ENCODE assay signal across 15 mouse cellular contexts in genomic region chr9:43754768-43755197, GRCm38 (mm10). TPM values are rescaled to one million over a fixed set of nuclear protein-coding genes. Genes with fewer than 3 reads are reported as not detected.
A peak's percentile ranks its signal among the peaks of the same experiment; 100 is the strongest.
DNase-seq lines count a peak whose midpoint lies in the region; ATAC-seq and TF ChIP-seq lines count a peak whose summit lies in the region.
"Had no signal": no experiment of that assay in that cellular context is flagged by ENCODE, and none has a peak within 500 bp of the region (broad histone marks: within the 10 kb centered on the region; RNA-seq: fewer than 3 reads in every experiment).

No protein-coding gene starts in this region.

- TF ChIP-seq POLR2A in kidney, adult 2 months (IDR thresholded peaks at IDR 0.05; ENCODE audit: low read depth, low read length) = no peak

- ATAC-seq in stomach, embryonic 15.5 days (ENCODE audit: insufficient read depth, low FRiP score, low read depth) = no peak
- ATAC-seq in stomach, postnatal 0 days (ENCODE audit: low FRiP score, low TSS enrichment) = no peak

- H3K4me1 ChIP-seq in kidney, adult 2 months (ENCODE audit: control insufficient read depth, insufficient read depth, low read length) = peaks cover 48% of the 10 kb centered on the region
- peaks cover 13% of the 10 kb centered on the region for H3K4me1 ChIP-seq in stomach, embryonic 15.5 days
- no peaks in the 10 kb centered on the region; the same call in 1 of the 2 replicates for H3K4me1 ChIP-seq in stomach, postnatal 0 days (replicated peaks; ENCODE audit: control insufficient read depth, insufficient read depth)

- H3K9ac ChIP-seq in stomach, embryonic 15.5 days = no peak overlapping the region
- H3K9ac ChIP-seq in stomach, postnatal 0 days (ENCODE audit: low read length) = no peak overlapping the region

- WGBS in kidney, adult 2 months = 64% methylated on average over 9 of the region's 9 CpGs
- 47% methylated on average over 9 of the region's 9 CpGs for WGBS in stomach, embryonic 15.5 days
- WGBS in stomach, postnatal 0 days = 59% methylated on average over 9 of the region's 9 CpGs

- H3K9me3 ChIP-seq in stomach, embryonic 15.5 days = no peaks in the 10 kb centered on the region
- H3K9me3 ChIP-seq in stomach, postnatal 0 days (ENCODE audit: control insufficient read depth, low read length) = no peaks in the 10 kb centered on the region
- H3K9me3 ChIP-seq: limb, embryonic 10.5 days had no signal

- no peaks in the 10 kb centered on the region for H3K27me3 ChIP-seq in kidney, adult 2 months (replicated peaks; ENCODE audit: control insufficient read depth, insufficient read depth, low read length)
- no peaks in the 10 kb centered on the region for H3K27me3 ChIP-seq in stomach, embryonic 15.5 days (replicated peaks)
- no peaks in the 10 kb centered on the region for H3K27me3 ChIP-seq in stomach, postnatal 0 days (ENCODE audit: control insufficient read depth, insufficient read depth, low read length)

- H3K4me3 ChIP-seq in kidney, adult 2 months (ENCODE audit: insufficient read depth, low read depth, low read length) = no peak overlapping the region
- H3K4me3 ChIP-seq in stomach, embryonic 15.5 days (replicated peaks) = no peak overlapping the region
- H3K4me3 ChIP-seq in stomach, postnatal 0 days (ENCODE audit: low read depth, low read length) = no peak overlapping the region
- H3K4me3 ChIP-seq: gastrocnemius, adult 2 months; limb, embryonic 10.5 days had no signal

- no peak overlapping the region for H3K4me2 ChIP-seq in stomach, embryonic 15.5 days
- no peak overlapping the region for H3K4me2 ChIP-seq in stomach, postnatal 0 days (replicated peaks; ENCODE audit: low read depth)

- DNase-seq in embryo, embryonic 9.5 days (ENCODE audit: extremely low spot score) = peak; percentile 34
- no peak for DNase-seq in embryo, embryonic 10.5 days (ENCODE audit: low spot score)
- DNase-seq in kidney, adult 2 months = no peak
- no peak for DNase-seq in kidney, postnatal 14 days
- no peak for DNase-seq in stomach, postnatal 0 days (ENCODE audit: low spot score)
- no peak for DNase-seq in ovary, adult 18-20 months (ENCODE audit: low spot score)
- no peak for DNase-seq in right cerebral cortex, postnatal 14 days
- DNase-seq: adrenal gland, postnatal 36 days; cerebellum, postnatal 36 days; gastrocnemius, adult 2 months; heart, postnatal 4 days; lung, adult 2 months; right cerebral cortex, adult 18-20 months had no signal

- TF ChIP-seq EP300 in stomach, postnatal 0 days (optimal IDR thresholded peaks at IDR 0.05) = no peak

- H3K27ac ChIP-seq in kidney, adult 2 months (ENCODE audit: insufficient read depth, low read depth, low read length) = peak overlapping the region; percentile 14
- 0 out of 2 replicates have a peak overlapping the region, but pooled peaks have one; percentile 1 for H3K27ac ChIP-seq in stomach, embryonic 15.5 days
- H3K27ac ChIP-seq in stomach, postnatal 0 days (replicated peaks) = no peak overlapping the region
- H3K27ac ChIP-seq: gastrocnemius, adult 2 months; limb, embryonic 10.5 days had no signal

- no peak for TF ChIP-seq CTCF in kidney, adult 2 months (conservative IDR thresholded peaks at IDR 0.05; ENCODE audit: insufficient read depth, insufficient read length, low read depth, low read length)
- no peak for TF ChIP-seq CTCF in stomach, postnatal 0 days (IDR thresholded peaks at IDR 0.05; ENCODE audit: low read depth)

- H3K36me3 ChIP-seq in kidney, adult 2 months (ENCODE audit: control insufficient read depth, insufficient read depth, low read length) = no peaks in the 10 kb centered on the region
- H3K36me3 ChIP-seq in stomach, embryonic 15.5 days = no peaks in the 10 kb centered on the region
- H3K36me3 ChIP-seq in stomach, postnatal 0 days (ENCODE audit: control insufficient read depth, insufficient read depth, low read length) = no peaks in the 10 kb centered on the region
- H3K36me3 ChIP-seq: limb, embryonic 10.5 days had no signal

RNA-seq across cellular contexts. Expression of gene Nectin1, which starts 11.0 kb away (rescaled TPM):
- 26.5 and 27.6 TPM in 2 replicates for polyA plus RNA-seq in kidney, adult 2 months (2012; rRNA removed)
- polyA plus RNA-seq in stomach, embryonic 15.5 days (2015; fragmentation: Nextera tagmentation; extraction: Ambion mirVana) = 7.0 and 9.3 TPM in 2 replicates
- polyA plus RNA-seq in stomach, postnatal 0 days (2015; fragmentation: Nextera tagmentation; extraction: Ambion mirVana) = 5.9 and 6.7 TPM in 2 replicates
